Mouse (Mus musculus) duodenum, adult 2 months (tissue): Measurements from ENCODE around the gene Alkbh3. TPM values are rescaled to one million over a fixed set of nuclear protein-coding genes. Genes with fewer than 3 reads are reported as not detected.

Experiments
- polyA plus RNA-seq: library from polyadenylated mRNA; depleted of rRNA; stranded (reverse); fragments of >200 nt; gene quantifications from 2 replicates; pipeline ENCODE4 v1.2.3, GENCODE M21; 2012; ENCODE audit warnings: low replicate concordance; rRNA removed

Gene Alkbh3
- polyA plus RNA-seq, result 24.4 and 33.3 TPM in 2 replicates

GRCm38 (mm10) chr2:94010335-94011291, at the start of gene Alkbh3:
Gene Alkbh3 (minus strand): TSS chr2:94010807.

GRCm38 (mm10) chr2:93996254-93996653, 14.4 kb downstream of the Alkbh3 start, which contains the start of gene Gm27027:
Gene Gm27027 (minus strand): TSS chr2:93996354.

GRCm38 (mm10) chr2:93956908-93957784, 53.5 kb downstream of the Alkbh3 start, which contains the start of gene Gm13889:
Gene Gm13889 (minus strand): TSS chr2:93957201.

Other genes starting within 250 kb of the Alkbh3 start
- gene Ext2, start 188.2 kb downstream of the Alkbh3 start, polyA plus RNA-seq, result 18.9 and 20.7 TPM in 2 replicates
- 5.8 and 6.8 TPM in 2 replicates for gene Accs, start 160.9 kb downstream of the Alkbh3 start, polyA plus RNA-seq
- gene Accsl, start 141.7 kb downstream of the Alkbh3 start, polyA plus RNA-seq, result not detected in 2 replicates
- gene Gm13889, start 53.6 kb downstream of the Alkbh3 start, polyA plus RNA-seq, result 52.3 and 109 TPM in 2 replicates
- 3.2 TPM in 1 of 2 replicates, not detected in the other for gene Gm27027, start 14.5 kb downstream of the Alkbh3 start, polyA plus RNA-seq
- 9.6 and 44.1 TPM in 2 replicates for gene Hsd17b12, start 147.2 kb upstream of the Alkbh3 start, polyA plus RNA-seq